Mouse (Mus musculus) bone marrow macrophage, adult 2 months (primary cell): ENCODE data around the gene Sumf1. TPM values are rescaled to one million over a fixed set of nuclear protein-coding genes. Genes with fewer than 3 reads are reported as not detected.

Experiments used
- H3K27ac ChIP-seq: 2 replicates; pipeline ENCODE4 v1.5.1; 2012; ENCODE audit warnings: low read depth, low read length; ENCODE audit not compliant: insufficient read depth
- H3K4me1 ChIP-seq: 2 replicates; pipeline ENCODE4 v1.6.1; 2012; ENCODE audit warnings: low read length; ENCODE audit not compliant: control insufficient read depth, insufficient read depth
- H3K4me3 ChIP-seq: 2 replicates; pipeline ENCODE4 v1.5.1; 2012; ENCODE audit warnings: mild to moderate bottlenecking, low read length, moderate library complexity; ENCODE audit not compliant: insufficient read depth
- CTCF ChIP-seq: IDR thresholded peaks from 2 replicates; pipeline ENCODE4 v1.5.1; 2012; ENCODE audit warnings: low read depth, mild to moderate bottlenecking, low read length, moderate library complexity
- POLR2A ChIP-seq: IDR thresholded peaks from 2 replicates; pipeline ENCODE4 v1.6.1; 2012; ENCODE audit warnings: mild to moderate bottlenecking, low read depth, low read length, borderline replicate concordance
- polyA plus RNA-seq: library from polyadenylated mRNA; stranded (reverse); fragments of >200 nt; gene quantifications from 2 replicates; pipeline ENCODE4 v1.2.4, GENCODE M21; 2012; ENCODE audit not compliant: missing spikeins, insufficient read depth, insufficient read length

Gene Sumf1
- polyA plus RNA-seq, 1 experiment: 62.7 TPM

GRCm38 (mm10) chr6:108152081-108152480 is 33.3 kb downstream of the Sumf1 start:
- peaks cover 18% of the 10 kb centered on the region for H3K4me1 ChIP-seq
- no peak for TF ChIP-seq POLR2A
- no peak for TF ChIP-seq CTCF
- H3K4me3 ChIP-seq: no peak overlapping the region
- H3K27ac ChIP-seq: no peak overlapping the region

- TF ChIP-seq CTCF (no peak), POLR2A (no peak)
- Histone ChIP-seq H3K4me3 (no peak overlapping the region), H3K4me1 (peaks cover 18% of the 10 kb centered on the region), H3K27ac (no peak overlapping the region)
These were observed 36.1 kb downstream of the Sumf1 start for GRCm38 (mm10) chr6:108149235-108149634.

- TF ChIP-seq POLR2A: no peak
- TF ChIP-seq CTCF: no peak
- peaks cover 18% of the 10 kb centered on the region for H3K4me1 ChIP-seq
These were observed 36.9 kb downstream of the Sumf1 start for GRCm38 (mm10) chr6:108148435-108148834.

GRCm38 (mm10) chr6:108146637-108147036 is 38.7 kb downstream of the Sumf1 start:
- TF ChIP-seq CTCF: no peak
- TF ChIP-seq POLR2A: no peak
- no peak overlapping the region for H3K4me3 ChIP-seq
- H3K4me1 ChIP-seq: peaks cover 9% of the 10 kb centered on the region
- no peak overlapping the region for H3K27ac ChIP-seq

More at GRCm38 (mm10) chr6:108148435-108148834, 36.9 kb downstream of the Sumf1 start:
- no peak overlapping the region for H3K27ac ChIP-seq
- no peak overlapping the region for H3K4me3 ChIP-seq

DNA sequence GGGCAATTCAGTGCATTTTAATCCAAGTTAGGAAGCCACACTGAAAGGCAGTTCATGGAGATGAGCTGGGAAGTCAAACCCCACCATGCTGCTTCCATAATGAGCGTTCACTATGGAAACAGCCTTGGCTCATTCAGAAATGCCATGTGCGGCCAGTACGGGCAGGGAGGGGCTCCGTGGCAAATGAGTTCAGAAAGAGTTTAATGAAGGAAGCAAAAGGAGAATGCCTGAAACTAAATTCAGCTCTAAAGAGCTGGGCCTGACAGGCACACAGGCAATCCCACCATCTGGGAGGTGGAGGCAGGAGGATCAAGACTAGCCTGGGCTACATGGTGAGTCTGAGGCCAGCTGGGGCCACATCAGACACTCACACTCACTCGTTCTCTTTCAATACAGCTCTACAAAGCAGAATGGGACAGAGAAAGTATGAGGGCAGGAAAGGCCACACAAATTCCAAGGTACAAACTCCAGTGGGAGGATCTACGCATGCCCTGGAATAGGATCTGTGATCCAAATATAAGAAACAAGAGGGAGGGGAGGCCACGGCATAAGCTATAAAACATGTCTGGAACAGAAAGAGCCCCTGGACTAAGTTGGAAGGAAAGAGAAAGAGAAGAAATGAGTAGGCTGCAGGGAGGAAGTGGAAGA is 39.3 kb downstream of the Sumf1 start:
- Histone ChIP-seq H3K4me3 (no peak overlapping the region), H3K4me1 (peaks cover 3% of the 10 kb centered on the region; the same call in 1 of the 2 replicates), H3K27ac (no peak overlapping the region)
- TF ChIP-seq CTCF (no peak), POLR2A (no peak)

DNA sequence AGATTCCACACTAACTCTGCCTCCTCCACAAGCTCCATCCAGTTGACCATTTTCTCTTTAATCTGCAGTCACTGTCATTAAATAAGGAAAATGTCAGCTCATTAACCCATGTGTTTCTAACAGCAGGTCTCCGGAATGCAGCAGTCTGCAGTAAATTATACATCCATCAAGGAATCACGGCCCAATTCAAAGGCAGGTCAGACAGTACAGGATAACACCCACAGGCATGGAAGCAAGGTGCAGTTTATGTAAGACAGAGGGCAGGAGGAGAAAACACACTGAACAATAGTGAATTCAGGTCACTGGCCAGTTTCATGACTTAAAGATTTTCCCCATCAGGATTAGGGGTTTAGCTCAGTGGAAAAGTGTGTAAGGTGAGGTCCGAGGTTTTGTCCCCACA is 40.1 kb downstream of the Sumf1 start:
- no peak overlapping the region for H3K27ac ChIP-seq
- H3K4me3 ChIP-seq: no peak overlapping the region
- H3K4me1 ChIP-seq: 0 out of 2 replicates have a peak, but pooled peaks cover 3% of the 10 kb centered on the region
- TF ChIP-seq CTCF (no peak), POLR2A (no peak)

- H3K4me3 ChIP-seq: no peak overlapping the region
These were observed 42.6 kb downstream of the Sumf1 start for GRCm38 (mm10) chr6:108142796-108143195.

GRCm38 (mm10) chr6:108140722-108141490 is 44.5 kb downstream of the Sumf1 start:
- H3K27ac ChIP-seq: no peak overlapping the region
- H3K4me1 ChIP-seq: no peaks in the 10 kb centered on the region
- no peak overlapping the region for H3K4me3 ChIP-seq
- no peak for TF ChIP-seq POLR2A
- no peak for TF ChIP-seq CTCF

More at GRCm38 (mm10) chr6:108142796-108143195, 42.6 kb downstream of the Sumf1 start:
- TF ChIP-seq POLR2A (no peak), CTCF (no peak)
- H3K4me1 ChIP-seq: no peaks in the 10 kb centered on the region
- no peak overlapping the region for H3K27ac ChIP-seq

DNA sequence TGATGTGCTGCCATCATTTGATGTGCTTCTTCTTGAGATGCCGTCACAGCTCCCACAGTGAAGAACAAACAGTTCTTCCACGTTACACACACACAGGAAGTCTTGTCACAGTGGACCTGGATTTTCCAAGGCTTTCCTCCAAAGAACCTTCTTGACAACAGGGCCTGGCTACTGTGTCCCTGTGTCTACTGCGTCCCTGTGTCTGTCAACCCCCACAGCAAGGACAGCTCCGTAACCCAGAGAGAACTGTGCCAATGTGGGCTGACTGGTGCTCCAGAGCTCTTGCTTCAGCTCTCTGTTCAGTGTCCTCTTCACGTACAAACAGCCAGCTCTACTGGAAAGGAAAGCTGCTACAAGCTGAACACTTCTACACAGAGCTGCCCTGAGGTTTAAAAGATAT is 48.4 kb downstream of the Sumf1 start:
- Histone ChIP-seq H3K4me1 (0 out of 2 replicates have a peak, but pooled peaks cover 2% of the 10 kb centered on the region), H3K27ac (no peak overlapping the region), H3K4me3 (no peak overlapping the region)
- TF ChIP-seq CTCF (no peak), POLR2A (no peak)

- H3K27ac ChIP-seq: no peak overlapping the region
- no peak for TF ChIP-seq POLR2A
- no peak for TF ChIP-seq CTCF
- no peak overlapping the region for H3K4me3 ChIP-seq
These were observed 49.1 kb downstream of the Sumf1 start for GRCm38 (mm10) chr6:108136286-108136685.

More at GRCm38 (mm10) chr6:108136286-108136685, 49.1 kb downstream of the Sumf1 start:
- H3K4me1 ChIP-seq: peaks cover 2% of the 10 kb centered on the region; the same call in 1 of the 2 replicates
